Mouse (Mus musculus) kidney, adult 8-10 months (tissue): ENCODE measurements at regions not wholly inside any gene's neighbourhood (a gene's known extent, or its start where the extent isn't known, plus 50 kb on each side); places are given as distances from the start of the nearest gene placed in this dataset.
"Not testable (repeated sequence)": the region's sequence is repeated elsewhere in the genome, so short reads cannot be mapped to it uniquely, and the experiment has no call there.

Experiments used
- DNase-seq, 2 experiments: peaks; one replicate each; pipeline ENCODE4 v3.0.0; 2022

- DNase-seq = peak; percentile 83 to 84
Measured at GRCm38 (mm10) chr12:11037951-11038350, 112.9 kb downstream of the Kcns3 start.

GRCm38 (mm10) chr12:11020571-11021545 lies 130.0 kb downstream of the Kcns3 start:
- no peak for DNase-seq

DNA sequence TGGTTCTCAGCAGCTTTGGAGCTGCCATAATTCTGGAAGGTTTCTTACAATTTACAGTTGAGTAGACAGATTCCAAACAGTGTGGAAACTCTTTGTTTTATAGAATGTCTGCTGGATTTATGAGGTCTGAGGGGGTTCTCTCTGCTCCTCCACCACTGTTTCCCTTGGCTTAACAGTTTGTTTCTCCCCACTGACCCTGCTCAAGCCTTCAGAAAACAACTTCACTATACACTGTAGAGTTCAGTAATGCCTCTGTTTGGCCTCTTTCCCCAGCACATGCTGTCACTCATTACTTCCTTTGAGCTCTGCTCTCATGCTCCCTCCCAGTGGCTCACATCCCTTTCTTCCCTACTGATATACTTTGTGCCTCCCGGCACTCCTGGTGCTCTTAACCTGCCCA lies 139.7 kb downstream of the Kcns3 start:
- no peak for DNase-seq

DNA sequence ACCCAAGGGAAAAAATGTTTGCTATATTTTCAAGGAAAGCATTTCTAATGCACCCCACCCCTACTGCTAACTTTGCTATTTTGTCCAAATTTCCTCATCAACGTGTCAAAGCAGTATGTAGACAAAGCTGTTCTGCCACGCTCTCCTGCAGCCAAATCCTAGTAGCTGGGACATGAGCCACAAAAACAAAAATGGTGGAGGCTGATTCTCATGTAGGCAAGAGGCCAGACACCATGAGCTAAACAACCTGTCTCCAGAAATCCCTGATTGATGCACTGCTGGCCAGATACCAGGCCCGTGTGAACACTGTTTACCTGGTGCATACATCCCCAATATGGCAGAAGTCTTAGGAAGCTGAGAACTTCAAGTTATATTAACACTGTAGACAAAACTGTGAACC lies 166.6 kb downstream of the Kcns3 start:
- DNase-seq = no peak

GRCm38 (mm10) chr12:10949184-10949583 lies 201.7 kb downstream of the Kcns3 start:
- DNase-seq = no peak

GRCm38 (mm10) chr12:10941064-10941463 lies 209.8 kb downstream of the Kcns3 start:
- DNase-seq = no peak

DNA sequence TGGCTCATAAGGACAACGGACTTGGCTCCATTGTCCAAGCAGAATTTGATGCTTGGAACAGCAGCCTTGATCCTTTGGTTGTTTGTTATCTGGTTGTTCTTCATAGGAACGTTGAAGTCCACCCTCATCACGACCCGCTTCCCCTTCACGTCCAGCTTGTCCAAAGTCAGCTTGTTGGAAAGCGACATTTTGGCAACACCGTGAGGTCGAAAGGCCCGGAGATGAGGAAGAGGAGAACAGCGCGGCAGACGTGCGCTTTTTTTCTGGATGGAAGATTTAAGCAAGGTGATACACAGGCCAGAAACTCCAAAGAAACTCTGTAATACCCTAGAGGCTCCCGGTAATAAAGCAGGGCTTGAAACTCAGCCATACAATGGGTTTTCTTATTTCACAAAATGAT lies 250.8 kb downstream of the Kcns3 start:
- DNase-seq = not testable (repeated sequence)

DNA sequence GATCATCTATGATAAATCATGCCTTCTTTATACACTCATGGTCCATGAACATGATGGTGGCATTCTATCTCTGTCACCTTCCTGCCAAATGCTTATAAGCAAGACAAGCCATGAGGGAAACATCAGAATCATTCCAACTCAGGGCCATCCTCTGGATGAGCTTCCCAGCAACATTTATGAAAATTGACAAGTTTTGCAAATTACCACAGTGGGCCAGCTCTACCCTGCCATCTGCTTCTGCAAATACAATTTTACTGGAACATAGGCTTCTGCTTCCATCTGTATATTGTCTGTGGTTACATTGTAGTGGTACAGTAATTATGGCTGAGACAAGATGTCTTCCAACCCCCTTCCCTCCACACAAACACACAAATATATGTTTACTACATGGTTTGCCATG lies 272.1 kb downstream of the Kcns3 start:
- no peak for DNase-seq

- DNase-seq = no peak
Measured at GRCm38 (mm10) chr12:10874589-10875554, 276.0 kb downstream of the Kcns3 start.

DNA sequence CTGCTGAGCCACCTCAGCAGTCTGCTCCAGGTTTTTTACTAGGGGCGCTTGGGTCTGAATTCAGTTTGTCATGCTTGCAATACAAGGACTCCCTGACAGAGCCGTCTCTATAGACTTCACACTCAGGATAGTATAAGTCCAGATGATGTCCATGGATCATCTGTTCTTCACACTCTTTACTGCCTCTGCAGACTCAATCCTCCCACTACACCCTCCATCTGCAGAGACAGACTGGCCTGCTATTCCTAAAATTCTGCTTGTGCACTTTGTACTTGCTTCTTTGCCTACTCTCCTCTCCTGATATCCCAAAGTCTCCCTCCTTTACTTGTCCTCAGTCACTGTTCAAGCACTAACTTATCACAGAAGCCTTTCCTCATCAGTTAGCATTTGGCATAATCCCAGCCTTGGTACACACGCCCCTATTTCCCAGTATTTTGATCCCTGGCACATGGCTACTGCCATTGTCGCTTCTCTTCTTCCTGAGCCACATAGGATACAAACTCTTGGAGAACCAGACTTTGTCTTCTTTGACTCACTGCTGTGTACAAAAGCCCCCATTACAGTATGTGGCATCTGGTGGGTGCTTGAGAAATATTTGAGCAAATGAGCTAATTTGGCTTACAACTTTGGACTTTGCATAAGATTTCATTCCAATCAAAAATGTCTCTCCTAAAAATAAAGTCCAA lies 277.0 kb downstream of the Kcns3 start:
- DNase-seq = no peak

GRCm38 (mm10) chr12:10867674-10868635 lies 282.9 kb downstream of the Kcns3 start:
- DNase-seq = no peak

GRCm38 (mm10) chr12:10866907-10867538 lies 283.8 kb downstream of the Kcns3 start:
- no peak for DNase-seq

GRCm38 (mm10) chr12:10865294-10865693 lies 285.6 kb downstream of the Kcns3 start:
- no peak for DNase-seq

DNA sequence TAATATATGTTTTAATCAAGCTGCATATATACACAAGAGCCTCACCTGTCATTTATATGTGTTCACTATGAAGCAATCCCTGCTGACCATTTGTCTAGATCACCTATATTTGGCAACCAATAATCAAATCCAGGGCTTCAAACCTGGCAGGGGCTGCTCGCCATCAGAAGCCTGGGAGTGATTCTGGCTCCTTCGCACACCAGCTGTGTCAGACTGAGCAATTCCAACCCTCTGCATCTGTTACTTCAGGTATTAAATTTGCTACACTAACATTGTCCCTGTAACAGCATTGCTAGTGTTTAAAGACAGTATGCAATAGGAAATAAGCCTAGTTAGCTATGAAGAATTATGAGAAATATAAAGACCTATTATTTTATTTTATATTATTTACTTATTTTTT lies 330.5 kb downstream of the Kcns3 start:
- DNase-seq = no peak

DNA sequence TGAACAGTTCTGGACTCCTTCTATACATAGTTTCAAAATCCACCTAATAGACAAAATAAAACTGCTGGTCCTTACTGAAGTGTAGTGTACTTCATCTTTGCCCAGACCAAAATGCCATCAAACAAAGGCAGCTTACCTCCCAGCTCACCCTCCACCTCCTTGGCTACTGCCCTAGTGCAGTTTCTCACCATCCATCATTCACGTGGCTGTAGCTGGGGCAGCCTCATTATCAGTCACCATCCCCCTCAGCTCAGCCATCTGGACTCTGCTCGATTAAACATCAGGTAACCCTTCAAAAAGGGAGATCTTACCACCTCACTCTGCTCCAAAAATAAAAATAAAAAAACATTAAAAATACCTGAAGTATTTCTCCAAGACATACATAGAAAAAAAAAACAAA lies 332.8 kb downstream of the Kcns3 start:
- DNase-seq = no peak

- DNase-seq = no peak
Measured at GRCm38 (mm10) chr12:10817516-10817915, 333.3 kb downstream of the Kcns3 start.

GRCm38 (mm10) chr12:10810597-10810996 lies 340.3 kb downstream of the Kcns3 start:
- DNase-seq = no peak

DNA sequence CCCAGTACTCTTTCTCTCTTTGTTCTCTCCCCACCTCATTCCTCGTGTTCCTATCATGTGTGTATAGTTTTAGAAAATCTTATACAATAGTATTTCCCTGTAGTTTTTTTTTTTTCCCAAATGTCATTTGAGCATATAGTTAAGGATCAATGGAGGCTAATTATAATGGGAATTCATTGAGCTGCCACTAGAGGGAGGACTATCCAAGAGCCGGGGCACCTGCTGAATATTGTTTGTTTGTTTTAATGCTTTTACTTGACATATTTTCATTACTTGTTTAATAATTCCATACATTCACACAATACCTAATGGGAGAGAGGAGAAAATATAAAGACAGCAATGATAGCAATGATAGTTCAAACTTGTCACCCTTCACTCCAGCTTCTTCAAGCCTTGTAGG lies 346.4 kb downstream of the Kcns3 start:
- DNase-seq = no peak
